Mouse (Mus musculus) kidney, postnatal 0 days (tissue): Measurements from ENCODE around the gene Tubb5. TPM values are rescaled to one million over a fixed set of nuclear protein-coding genes. Genes with fewer than 3 reads are reported as not detected.
A peak's percentile ranks its signal among the peaks of the same experiment; 100 is the strongest.

ENCODE experiments used
- ATAC-seq: fragments of 200-750 bp; cut with Nextera tagmentation; replicated peaks from 2 replicates; pipeline ENCODE4 v1.8.0; 2017; ENCODE audit warnings: low read depth, moderate number of reproducible peaks, moderate TSS enrichment, moderate library complexity; ENCODE audit not compliant: low FRiP score
- DNase-seq: peaks from one replicate; pipeline ENCODE4 v3.0.0-alpha.2; 2016; ENCODE audit warnings: low spot score
- H3K27ac ChIP-seq: fragments of 300-500 bp; sonication (generic); 2 replicates; pipeline ENCODE4 v1.5.1; 2014; ENCODE audit warnings: mild to moderate bottlenecking
- H3K27me3 ChIP-seq: fragments of 300-500 bp; sonication (generic); 2 replicates; pipeline ENCODE4 v1.6.1; 2014; ENCODE audit warnings: low read length, mixed read lengths; ENCODE audit not compliant: insufficient read depth
- H3K36me3 ChIP-seq: fragments of 300-500 bp; sonication (generic); 2 replicates; pipeline ENCODE4 v1.6.1; 2014; ENCODE audit warnings: low read length, mixed read lengths; ENCODE audit not compliant: insufficient read depth
- H3K4me1 ChIP-seq: fragments of 300-500 bp; sonication (generic); replicated peaks from 2 replicates; pipeline ENCODE4 v1.6.1; 2014; ENCODE audit warnings: antibody characterized with exemption, low read length, mixed read lengths; ENCODE audit not compliant: insufficient read depth
- H3K4me2 ChIP-seq: fragments of 300-500 bp; sonication (generic); 2 replicates; pipeline ENCODE4 v1.6.1; 2014; ENCODE audit warnings: mild to moderate bottlenecking, low read length, moderate library complexity, mixed read lengths
- H3K4me3 ChIP-seq: fragments of 300-500 bp; sonication (generic); replicated peaks from 2 replicates; pipeline ENCODE4 v1.5.1; 2014; ENCODE audit warnings: low read depth, low read length
- H3K9ac ChIP-seq: fragments of 300-500 bp; sonication (generic); 2 replicates; pipeline ENCODE4 v1.6.1; 2014; ENCODE audit warnings: low read depth, low read length
- H3K9me3 ChIP-seq: fragments of 300-500 bp; sonication (generic); replicated peaks from 2 replicates; pipeline ENCODE4 v1.6.1; 2016; ENCODE audit warnings: low read length, inconsistent platforms, mixed read lengths
- CTCF ChIP-seq: IDR thresholded peaks from 2 replicates; pipeline ENCODE4 v1.5.1; 2016; ENCODE audit warnings: antibody characterized with exemption, low read depth, mild to moderate bottlenecking, moderate library complexity
- WGBS: fragments of 180-500 bp; shearing (Covaris S2); extraction: QIAGEN DNeasy Blood & Tissue Kit; methylation state at CpG from one replicate; pipeline ENCODE4 v1.1.7; 2014; 5-methylcytosine and 5-hydroxymethylcytosine counted together
- polyA plus RNA-seq: library from polyadenylated mRNA; unstranded; fragments of >200 nt; fragmentation: Nextera tagmentation; extraction: Ambion mirVana; gene quantifications from 2 replicates; pipeline ENCODE4 v1.2.1, GENCODE M21; 2015

Tubb5 gene
- polyA plus RNA-seq, 1 experiment from 2014 or later = 503 TPM

GRCm38 (mm10) chr17:35816686-35817085 lies 21.4 kb downstream of the Tubb5 start:
- Histone ChIP-seq H3K27ac (peak overlapping the region; percentile 62), H3K4me2 (no peak overlapping the region), H3K27me3 (no peaks in the 10 kb centered on the region), H3K9ac (no peak overlapping the region), H3K36me3 (no peaks in the 10 kb centered on the region), H3K9me3 (no peaks in the 10 kb centered on the region), H3K4me3 (no peak overlapping the region), H3K4me1 (peaks cover 31% of the 10 kb centered on the region)
- WGBS = 53% methylated on average over 7 of the region's 14 CpGs
- ATAC-seq (no peak), DNase-seq (no peak)
- no peak for TF ChIP-seq CTCF

- H3K9me3 ChIP-seq = no peaks in the 10 kb centered on the region
- H3K27ac ChIP-seq = peak overlapping the region; percentile 62
- no peaks in the 10 kb centered on the region for H3K36me3 ChIP-seq
- WGBS = 50% methylated on average over 7 of the region's 7 CpGs
- ATAC-seq = no peak
- TF ChIP-seq CTCF = no peak
- H3K4me2 ChIP-seq = no peak overlapping the region
- H3K4me1 ChIP-seq = peaks cover 31% of the 10 kb centered on the region
- H3K27me3 ChIP-seq = no peaks in the 10 kb centered on the region
- no peak overlapping the region for H3K4me3 ChIP-seq
- no peak for DNase-seq
- H3K9ac ChIP-seq = no peak overlapping the region
Observed at GRCm38 (mm10) chr17:35815836-35816235, 22.3 kb downstream of the Tubb5 start.

- Histone ChIP-seq H3K9ac (no peak overlapping the region), H3K27ac (peak overlapping the region; percentile 68), H3K4me1 (peaks cover 31% of the 10 kb centered on the region), H3K9me3 (no peaks in the 10 kb centered on the region), H3K36me3 (no peaks in the 10 kb centered on the region), H3K4me2 (no peak overlapping the region), H3K27me3 (no peaks in the 10 kb centered on the region), H3K4me3 (no peak overlapping the region)
- no peak for DNase-seq
- no peak for TF ChIP-seq CTCF
- 0 out of 2 replicates have a peak, but pooled peaks have one; percentile 27 for ATAC-seq
- 32% methylated on average over 6 of the region's 6 CpGs for WGBS
Observed at GRCm38 (mm10) chr17:35814678-35815077, 23.4 kb downstream of the Tubb5 start.

GRCm38 (mm10) chr17:35813653-35814052 lies 24.5 kb downstream of the Tubb5 start:
- no peaks in the 10 kb centered on the region for H3K36me3 ChIP-seq
- no peak for DNase-seq
- 74% methylated on average over 7 of the region's 7 CpGs for WGBS
- no peak overlapping the region for H3K4me3 ChIP-seq
- H3K4me2 ChIP-seq = no peak overlapping the region
- no peak overlapping the region for H3K9ac ChIP-seq
- no peaks in the 10 kb centered on the region for H3K9me3 ChIP-seq
- peak overlapping the region; percentile 89 for H3K27ac ChIP-seq
- peaks cover 31% of the 10 kb centered on the region for H3K4me1 ChIP-seq
- H3K27me3 ChIP-seq = no peaks in the 10 kb centered on the region
- ATAC-seq = 0 out of 2 replicates have a peak, but pooled peaks have one; percentile 12
- TF ChIP-seq CTCF = no peak

- H3K9ac ChIP-seq = no peak overlapping the region
- WGBS = 31% methylated on average over 7 of the region's 7 CpGs
- no peaks in the 10 kb centered on the region for H3K9me3 ChIP-seq
- H3K4me2 ChIP-seq = no peak overlapping the region
- no peak overlapping the region for H3K4me3 ChIP-seq
- ATAC-seq = peak; percentile 67
- H3K27ac ChIP-seq = peak overlapping the region; percentile 89
- H3K4me1 ChIP-seq = peaks cover 31% of the 10 kb centered on the region
- no peaks in the 10 kb centered on the region for H3K27me3 ChIP-seq
- DNase-seq = peak; percentile 86
- TF ChIP-seq CTCF = no peak
- H3K36me3 ChIP-seq = no peaks in the 10 kb centered on the region
Observed at GRCm38 (mm10) chr17:35813245-35813647, 24.9 kb downstream of the Tubb5 start.

GRCm38 (mm10) chr17:35812736-35813135 lies 25.4 kb downstream of the Tubb5 start:
- no peak overlapping the region for H3K9ac ChIP-seq
- H3K4me2 ChIP-seq = no peak overlapping the region
- H3K9me3 ChIP-seq = no peaks in the 10 kb centered on the region
- 52% methylated on average over 6 of the region's 6 CpGs for WGBS
- no peak for TF ChIP-seq CTCF
- no peak overlapping the region for H3K4me3 ChIP-seq
- ATAC-seq (peak; percentile 16; the same call in 1 of the 2 replicates), DNase-seq (no peak)
- peaks cover 31% of the 10 kb centered on the region for H3K4me1 ChIP-seq
- H3K27ac ChIP-seq = peak overlapping the region; percentile 89
- H3K27me3 ChIP-seq = no peaks in the 10 kb centered on the region
- H3K36me3 ChIP-seq = no peaks in the 10 kb centered on the region

GRCm38 (mm10) chr17:35812307-35812706 lies 25.8 kb downstream of the Tubb5 start:
- no peak overlapping the region for H3K4me3 ChIP-seq
- no peak overlapping the region for H3K9ac ChIP-seq
- no peak for DNase-seq
- 86% methylated on average over 5 of the region's 5 CpGs for WGBS
- H3K36me3 ChIP-seq = no peaks in the 10 kb centered on the region
- H3K27ac ChIP-seq = peak overlapping the region; percentile 89
- no peaks in the 10 kb centered on the region for H3K9me3 ChIP-seq
- no peak for ATAC-seq
- no peak overlapping the region for H3K4me2 ChIP-seq
- H3K4me1 ChIP-seq = peaks cover 28% of the 10 kb centered on the region
- TF ChIP-seq CTCF = no peak
- no peaks in the 10 kb centered on the region for H3K27me3 ChIP-seq
